Mouse (Mus musculus) testis, postnatal 10 days (tissue): ENCODE results near the gene Eif4e1b.

Source experiments
- DNase-seq: peaks from one replicate; pipeline ENCODE4 v3.0.0; 2021; ENCODE audit warnings: low spot score

Gene Eif4e1b

GRCm38 (mm10) chr13:54800206-54800605 lies 16.4 kb downstream of the Eif4e1b start:
- DNase-seq, result no peak

- DNase-seq, result peak; percentile 59
Measured at GRCm38 (mm10) chr13:54803010-54803409, 19.2 kb downstream of the Eif4e1b start.

GRCm38 (mm10) chr13:54805134-54805838 lies 21.5 kb downstream of the Eif4e1b start:
- peak; percentile 56 for DNase-seq

GRCm38 (mm10) chr13:54806434-54806976 lies 22.7 kb downstream of the Eif4e1b start:
- DNase-seq, result no peak

- DNase-seq, result no peak
Measured at GRCm38 (mm10) chr13:54808067-54808466, 24.3 kb downstream of the Eif4e1b start.

- no peak for DNase-seq
Measured at GRCm38 (mm10) chr13:54811476-54811875, 27.7 kb downstream of the Eif4e1b start.

- DNase-seq, result no peak
Measured at GRCm38 (mm10) chr13:54813381-54813780, 29.6 kb downstream of the Eif4e1b start.

GRCm38 (mm10) chr13:54818399-54819254 lies 34.8 kb downstream of the Eif4e1b start:
- no peak for DNase-seq

GRCm38 (mm10) chr13:54821106-54821505 lies 37.3 kb downstream of the Eif4e1b start:
- no peak for DNase-seq

GRCm38 (mm10) chr13:54821931-54822330 lies 38.1 kb downstream of the Eif4e1b start:
- DNase-seq, result no peak

GRCm38 (mm10) chr13:54824111-54824931 lies 40.5 kb downstream of the Eif4e1b start:
- no peak for DNase-seq

GRCm38 (mm10) chr13:54827992-54828391 lies 44.2 kb downstream of the Eif4e1b start:
- DNase-seq, result no peak

GRCm38 (mm10) chr13:54828508-54828907 lies 44.7 kb downstream of the Eif4e1b start:
- DNase-seq, result no peak

GRCm38 (mm10) chr13:54829450-54829849 lies 45.7 kb downstream of the Eif4e1b start:
- no peak for DNase-seq

- no peak for DNase-seq
Measured at GRCm38 (mm10) chr13:54836351-54837030, 52.7 kb downstream of the Eif4e1b start.

GRCm38 (mm10) chr13:54837061-54837460 lies 53.3 kb downstream of the Eif4e1b start:
- no peak for DNase-seq

- no peak for DNase-seq
Measured at GRCm38 (mm10) chr13:54837471-54837889, 53.7 kb downstream of the Eif4e1b start.
